Mouse (Mus musculus): ENCODE measurements around the gene Igf2.

DNA sequence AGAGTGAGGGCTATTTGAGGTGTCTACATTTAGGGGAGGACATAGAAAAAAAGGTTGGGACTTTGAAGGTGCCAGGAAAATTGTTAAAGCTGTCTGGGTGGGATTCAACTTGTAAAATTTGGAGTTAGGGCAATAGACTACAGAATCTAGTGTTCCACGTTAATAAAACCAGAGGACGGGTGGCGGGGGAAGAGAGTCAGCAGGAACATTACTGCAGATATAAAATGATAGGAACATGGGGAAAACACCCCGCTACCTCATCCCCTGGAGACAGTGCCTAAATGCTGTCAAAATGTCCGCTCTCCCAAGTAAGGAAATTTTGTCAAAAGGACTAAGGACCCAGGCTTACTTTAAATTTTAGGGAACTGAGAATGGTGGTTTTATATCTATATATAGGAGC, 3.5 kb downstream of the Igf2 start:
- no peak for TF ChIP-seq CTCF (IDR thresholded peaks at IDR 0.05; ENCODE audit: low read depth, low read length)
- TF ChIP-seq TAL1 (conservative IDR thresholded peaks at IDR 0.05; ENCODE audit: low read depth, low read length), result no peak
- TF ChIP-seq GATA1 (IDR thresholded peaks at IDR 0.05; ENCODE audit: borderline replicate concordance, low read length), result no peak
- no peak for TF ChIP-seq POLR2AphosphoS5 (IDR thresholded peaks at IDR 0.05; ENCODE audit: insufficient replicate concordance, low read depth, low read length)

Measured in G1E (cell line).